Mouse (Mus musculus) myocyte (in vitro differentiated cells): Measurements from ENCODE around the gene Cfap54. TPM values are rescaled to one million over a fixed set of nuclear protein-coding genes. Genes with fewer than 3 reads are reported as not detected.

Experiments
- H3K27me3 ChIP-seq: one replicate; pipeline ENCODE4 v1.6.1; 2011; ENCODE audit not compliant: control insufficient read depth, insufficient read depth, insufficient read length
- H3K36me3 ChIP-seq: one replicate; pipeline ENCODE4 v1.6.1; 2011; ENCODE audit not compliant: control insufficient read depth, insufficient read depth
- H3K4me2 ChIP-seq: one replicate; pipeline ENCODE4 v1.6.1; 2011; ENCODE audit warnings: low read depth, control low read depth
- H3K4me3 ChIP-seq: one replicate; pipeline ENCODE4 v1.5.1; 2011; ENCODE audit warnings: mild to moderate bottlenecking, control low read depth, moderate library complexity
- H3K79me2 ChIP-seq: one replicate; pipeline ENCODE4 v1.6.1; 2011; ENCODE audit not compliant: control insufficient read depth, insufficient read depth
- H3ac ChIP-seq: one replicate; pipeline ENCODE4 v1.6.1; 2011; ENCODE audit not compliant: control insufficient read depth, insufficient read length
- CEBPB ChIP-seq: IDR thresholded peaks from 2 replicates; pipeline ENCODE4 v1.6.1; 2011; ENCODE audit warnings: mild to moderate bottlenecking, moderate library complexity; ENCODE audit not compliant: poor library complexity, insufficient read depth, severe bottlenecking
- E2F4 ChIP-seq: IDR thresholded peaks from one replicate; pipeline ENCODE4 v1.6.1; 2011; ENCODE audit warnings: mild to moderate bottlenecking, control low read depth, moderate library complexity; ENCODE audit not compliant: insufficient read depth
- MAX ChIP-seq: IDR thresholded peaks from one replicate; pipeline ENCODE4 v1.6.1; 2011; ENCODE audit warnings: low read depth, mild to moderate bottlenecking, control low read depth
- MYOD1 ChIP-seq, 3 experiments: IDR thresholded peaks; one replicate each; pipeline ENCODE4 v1.6.1; 2011; ENCODE audit warnings: control low read depth in 2 of 3, low read depth in 2 of 3, mild to moderate bottlenecking in 2 of 3, moderate library complexity in 1 of 3; ENCODE audit not compliant: insufficient read length in 2 of 3, control insufficient read depth in 1 of 3
- MYOG ChIP-seq, 3 experiments: IDR thresholded peaks; one replicate each; pipeline ENCODE4 v1.6.1; 2011; ENCODE audit warnings: control low read depth in 2 of 3, low read depth in 2 of 3, mild to moderate bottlenecking in 2 of 3; ENCODE audit not compliant: insufficient read length in 2 of 3, control insufficient read depth in 1 of 3, insufficient read depth in 1 of 3
- POLR2A ChIP-seq: IDR thresholded peaks from one replicate; pipeline ENCODE4 v1.6.1; 2011; ENCODE audit warnings: low read depth, mild to moderate bottlenecking, control low read depth, moderate library complexity; ENCODE audit not compliant: insufficient read length
- POLR2AphosphoS2 ChIP-seq: IDR thresholded peaks from one replicate; pipeline ENCODE4 v1.6.1; 2011; ENCODE audit warnings: low read depth, control low read depth; ENCODE audit not compliant: insufficient read length
- REST ChIP-seq: IDR thresholded peaks from one replicate; pipeline ENCODE4 v1.6.1; 2011; ENCODE audit warnings: mild to moderate bottlenecking, control low read depth, moderate library complexity; ENCODE audit not compliant: insufficient read depth, insufficient read length
- SRF ChIP-seq: IDR thresholded peaks from one replicate; pipeline ENCODE4 v1.6.1; 2011; ENCODE audit warnings: low read depth; ENCODE audit not compliant: control insufficient read depth, insufficient read length
- TCF12 ChIP-seq: IDR thresholded peaks from one replicate; pipeline ENCODE4 v1.6.1; 2011; ENCODE audit warnings: mild to moderate bottlenecking, control low read depth; ENCODE audit not compliant: poor library complexity, insufficient read depth, severe bottlenecking
- TCF3 ChIP-seq: IDR thresholded peaks from one replicate; pipeline ENCODE4 v1.6.1; 2011; ENCODE audit warnings: low read depth, control low read depth; ENCODE audit not compliant: insufficient read length
- USF1 ChIP-seq: IDR thresholded peaks from one replicate; pipeline ENCODE4 v1.6.1; 2011; ENCODE audit warnings: low read depth, mild to moderate bottlenecking, control low read depth, moderate library complexity
- polyA plus RNA-seq: library from polyadenylated mRNA; unstranded; fragments of >200 nt; fragmentation: generic; extraction: Trizol; gene quantifications from one replicate; pipeline ENCODE4 v1.2.1, GENCODE M21; 2012; ENCODE audit warnings: missing spikeins

Cfap54 gene
- polyA plus RNA-seq, 1 experiment, result 0.01 TPM

GRCm38 (mm10) chr10:92995186-92995585 lies 86.2 kb downstream of the Cfap54 start:
- Histone ChIP-seq H3K27me3 (no peaks in the 10 kb centered on the region), H3K36me3 (no peaks in the 10 kb centered on the region), H3K4me2 (no peak overlapping the region), H3ac (no peak overlapping the region), H3K4me3 (no peak overlapping the region), H3K79me2 (no peaks in the 10 kb centered on the region)
- TF ChIP-seq POLR2AphosphoS2 (no peak), MAX (no peak), TCF3 (no peak), TCF12 (no peak), MYOG (IDR thresholded peaks at IDR 0.05; ENCODE audit: control insufficient read depth in 1 of 3, insufficient read depth in 1 of 3, insufficient read length in 2 of 3, low read depth in 2 of 3) (no peak), E2F4 (no peak), CEBPB (no peak), SRF (no peak), USF1 (no peak), MYOD1 (IDR thresholded peaks at IDR 0.05; ENCODE audit: control insufficient read depth in 1 of 3, insufficient read length in 2 of 3, low read depth in 2 of 3) (no peak), REST (no peak), POLR2A (no peak)

DNA sequence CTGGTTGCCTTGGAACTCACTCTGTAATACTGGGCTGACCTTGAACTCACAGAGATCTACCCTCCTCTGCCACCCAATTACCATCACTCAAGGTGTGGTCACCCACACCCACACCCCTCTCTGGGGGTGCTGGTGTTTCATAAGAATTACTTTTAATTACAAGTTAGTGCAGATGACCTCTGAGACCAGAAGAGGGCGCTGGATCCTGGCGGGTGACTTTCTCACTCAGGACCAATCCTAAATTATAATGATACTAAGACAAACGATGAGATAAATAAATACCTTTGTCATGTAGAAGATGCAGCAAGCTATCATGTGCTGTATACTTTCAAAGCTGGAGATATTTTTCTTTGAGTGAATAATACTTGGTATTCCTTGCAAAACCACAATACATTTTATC lies 87.1 kb downstream of the Cfap54 start:
- H3K79me2 ChIP-seq, result no peaks in the 10 kb centered on the region
- H3K4me2 ChIP-seq, result no peak overlapping the region
- no peak for TF ChIP-seq USF1
- no peak for TF ChIP-seq E2F4
- no peaks in the 10 kb centered on the region for H3K36me3 ChIP-seq
- H3K4me3 ChIP-seq, result no peak overlapping the region
- H3ac ChIP-seq, result no peak overlapping the region
- no peaks in the 10 kb centered on the region for H3K27me3 ChIP-seq

- Histone ChIP-seq H3K79me2 (no peaks in the 10 kb centered on the region), H3K4me2 (no peak overlapping the region), H3ac (no peak overlapping the region), H3K36me3 (no peaks in the 10 kb centered on the region), H3K4me3 (no peak overlapping the region), H3K27me3 (no peaks in the 10 kb centered on the region)
- TF ChIP-seq SRF, result no peak
Observed at GRCm38 (mm10) chr10:92992526-92992925, 88.9 kb downstream of the Cfap54 start.

GRCm38 (mm10) chr10:92990576-92990975 lies 90.8 kb downstream of the Cfap54 start:
- Histone ChIP-seq H3ac (no peak overlapping the region), H3K36me3 (no peaks in the 10 kb centered on the region), H3K79me2 (no peaks in the 10 kb centered on the region), H3K4me3 (no peak overlapping the region), H3K4me2 (no peak overlapping the region), H3K27me3 (no peaks in the 10 kb centered on the region)
- TF ChIP-seq POLR2AphosphoS2, result no peak
- no peak for TF ChIP-seq CEBPB
- TF ChIP-seq USF1, result no peak
- TF ChIP-seq MYOG (IDR thresholded peaks at IDR 0.05; ENCODE audit: control insufficient read depth in 1 of 3, insufficient read depth in 1 of 3, insufficient read length in 2 of 3, low read depth in 2 of 3), result no peak
- TF ChIP-seq POLR2A, result no peak
- no peak for TF ChIP-seq TCF3
- no peak for TF ChIP-seq SRF
- TF ChIP-seq MYOD1 (IDR thresholded peaks at IDR 0.05; ENCODE audit: control insufficient read depth in 1 of 3, insufficient read length in 2 of 3, low read depth in 2 of 3), result no peak

DNA sequence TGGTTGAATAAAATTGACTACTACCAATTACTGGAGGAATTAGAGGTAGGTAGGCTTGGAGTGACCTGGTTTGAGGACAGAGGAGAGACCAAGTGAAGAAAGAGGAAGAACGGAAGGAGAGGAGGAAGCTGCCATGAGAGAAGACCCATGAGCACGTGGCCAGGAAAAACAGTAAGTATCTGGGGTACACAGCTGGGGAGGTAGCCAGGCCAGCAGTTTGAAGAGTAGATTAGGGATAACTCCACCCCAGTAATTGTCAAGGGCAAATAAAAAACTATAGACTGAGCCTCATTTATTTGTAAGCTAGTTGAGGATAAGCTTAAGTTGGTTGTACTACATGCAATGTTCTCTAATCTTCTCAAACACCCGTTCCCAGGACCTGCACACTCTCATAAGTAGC lies 116.3 kb downstream of the Cfap54 start:
- Histone ChIP-seq H3K36me3 (no peaks in the 10 kb centered on the region), H3K79me2 (no peaks in the 10 kb centered on the region)
- TF ChIP-seq MYOG (IDR thresholded peaks at IDR 0.05; ENCODE audit: control insufficient read depth in 1 of 3, insufficient read depth in 1 of 3, insufficient read length in 2 of 3, low read depth in 2 of 3) (no peak), USF1 (no peak), TCF12 (no peak), SRF (no peak), CEBPB (no peak)

GRCm38 (mm10) chr10:92950044-92950443 lies 131.4 kb downstream of the Cfap54 start:
- Histone ChIP-seq H3ac (no peak overlapping the region), H3K27me3 (no peaks in the 10 kb centered on the region), H3K79me2 (no peaks in the 10 kb centered on the region), H3K36me3 (no peaks in the 10 kb centered on the region), H3K4me3 (no peak overlapping the region), H3K4me2 (no peak overlapping the region)
- TF ChIP-seq TCF3, result no peak
- no peak for TF ChIP-seq POLR2AphosphoS2
- TF ChIP-seq MYOG (IDR thresholded peaks at IDR 0.05; ENCODE audit: control insufficient read depth in 1 of 3, insufficient read depth in 1 of 3, insufficient read length in 2 of 3, low read depth in 2 of 3), result no peak
- no peak for TF ChIP-seq REST
- no peak for TF ChIP-seq USF1

More for the DNA sequence above, 116.3 kb downstream of the Cfap54 start:
- no peak overlapping the region for H3K4me2 ChIP-seq
- H3K27me3 ChIP-seq, result no peaks in the 10 kb centered on the region
- H3ac ChIP-seq, result no peak overlapping the region
- no peak overlapping the region for H3K4me3 ChIP-seq
